8 mouse cellular contexts compared by ENCODE assay signal in the genomic region with DNA sequence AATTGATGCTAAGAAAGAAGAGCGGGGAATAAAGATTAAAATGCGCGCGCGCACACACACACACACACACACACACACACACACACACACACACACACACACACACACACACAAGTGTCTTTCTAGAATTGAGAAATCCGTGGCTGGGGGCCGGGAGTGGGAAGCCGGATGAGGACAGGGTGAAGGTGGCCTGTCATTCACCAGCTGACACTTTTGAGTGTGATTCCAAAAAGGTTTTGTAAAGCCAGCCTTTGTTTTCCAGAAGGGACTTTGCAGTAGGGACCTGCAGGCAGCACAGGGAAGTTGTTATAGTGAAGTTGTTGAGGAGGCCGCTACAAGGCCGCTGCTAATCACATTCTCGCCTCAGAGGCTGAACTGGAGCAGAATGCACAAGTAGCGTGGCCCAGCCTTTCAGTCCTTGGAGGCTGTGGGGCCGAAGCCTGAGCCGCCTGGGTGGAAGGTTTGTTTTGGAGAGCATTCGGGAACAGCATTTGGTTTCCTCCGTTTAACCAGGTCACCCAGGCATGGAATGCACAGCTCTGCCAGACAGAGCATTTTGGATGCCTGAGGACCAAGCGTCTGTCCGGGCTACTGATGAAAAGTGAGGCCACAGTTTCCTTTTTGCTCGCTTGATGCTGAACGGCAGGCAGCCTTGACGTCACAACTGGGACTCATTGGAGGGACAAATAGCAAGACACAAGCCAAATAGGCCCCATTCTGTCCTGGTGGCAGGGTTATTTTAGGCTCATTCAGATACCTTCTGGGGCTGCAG.
DNase-seq lines count a peak whose midpoint lies in the region; ATAC-seq and TF ChIP-seq lines count a peak whose summit lies in the region.

No protein-coding gene starts in this region.

- H3K27me3 ChIP-seq in lung, embryonic 16.5 days (ENCODE audit: control insufficient read depth, insufficient read depth, low read depth, low read length), result no peaks in the 10 kb centered on the region; the same call in 1 of the 2 replicates
- H3K27me3 ChIP-seq in lung, postnatal 0 days (replicated peaks; ENCODE audit: insufficient read depth, low read length), result no peaks in the 10 kb centered on the region
- H3K27me3 ChIP-seq in limb, embryonic 14.5 days (ENCODE audit: control insufficient read depth, insufficient read depth, low read length), result no peaks in the 10 kb centered on the region
- no peaks in the 10 kb centered on the region for H3K27me3 ChIP-seq in stomach, postnatal 0 days (ENCODE audit: control insufficient read depth, insufficient read depth, low read length)

- WGBS in lung, embryonic 16.5 days, result 65% methylated on average over 21 of the region's 21 CpGs
- 64% methylated on average over 21 of the region's 21 CpGs for WGBS in lung, postnatal 0 days
- WGBS in limb, embryonic 14.5 days, result 60% methylated on average over 21 of the region's 21 CpGs
- WGBS in stomach, postnatal 0 days, result 73% methylated on average over 21 of the region's 21 CpGs

- TF ChIP-seq POLR2A in limb, embryonic 14.5 days (IDR thresholded peaks at IDR 0.05; ENCODE audit: borderline replicate concordance, extremely low read depth, insufficient read depth, insufficient read length), result no peak

- no peak overlapping the region for H3K9ac ChIP-seq in lung, embryonic 16.5 days (ENCODE audit: low read length)
- no peak overlapping the region for H3K9ac ChIP-seq in lung, postnatal 0 days (replicated peaks; ENCODE audit: low read depth)
- no peak overlapping the region for H3K9ac ChIP-seq in limb, embryonic 14.5 days (ENCODE audit: low read depth, low read length, severe bottlenecking)
- no peak overlapping the region for H3K9ac ChIP-seq in stomach, postnatal 0 days (ENCODE audit: low read length)

- no peak for ATAC-seq in lung, embryonic 16.5 days (ENCODE audit: low read depth)
- no peak for ATAC-seq in lung, postnatal 0 days
- no peak for ATAC-seq in limb, embryonic 14.5 days (ENCODE audit: low FRiP score, low read depth)
- no peak for ATAC-seq in stomach, postnatal 0 days (ENCODE audit: low FRiP score, low TSS enrichment)

- no peak for TF ChIP-seq CTCF in lung, postnatal 0 days (IDR thresholded peaks at IDR 0.05)
- TF ChIP-seq CTCF in stomach, postnatal 0 days (IDR thresholded peaks at IDR 0.05; ENCODE audit: low read depth), result no peak

- H3K36me3 ChIP-seq in lung, embryonic 16.5 days (ENCODE audit: control insufficient read depth, insufficient read depth, low read length), result no peaks in the 10 kb centered on the region
- no peaks in the 10 kb centered on the region for H3K36me3 ChIP-seq in lung, postnatal 0 days (ENCODE audit: insufficient read depth, low read length)
- no peaks in the 10 kb centered on the region for H3K36me3 ChIP-seq in limb, embryonic 14.5 days (ENCODE audit: control insufficient read depth, insufficient read depth, low read length)
- no peaks in the 10 kb centered on the region for H3K36me3 ChIP-seq in stomach, postnatal 0 days (ENCODE audit: control insufficient read depth, insufficient read depth, low read length)

- no peaks in the 10 kb centered on the region for H3K9me3 ChIP-seq in lung, embryonic 16.5 days (ENCODE audit: control insufficient read depth, low read length)
- no peaks in the 10 kb centered on the region for H3K9me3 ChIP-seq in lung, postnatal 0 days (ENCODE audit: low read length)
- H3K9me3 ChIP-seq in limb, embryonic 14.5 days (ENCODE audit: control insufficient read depth, low read length), result no peaks in the 10 kb centered on the region
- H3K9me3 ChIP-seq in stomach, postnatal 0 days (ENCODE audit: control insufficient read depth, low read length), result no peaks in the 10 kb centered on the region

- peaks cover 6% of the 10 kb centered on the region; the same call in 1 of the 2 replicates for H3K4me1 ChIP-seq in lung, embryonic 16.5 days (replicated peaks; ENCODE audit: control insufficient read depth, insufficient read depth, low read length)
- H3K4me1 ChIP-seq in lung, postnatal 0 days (ENCODE audit: insufficient read depth, low read depth, low read length), result peaks cover 3% of the 10 kb centered on the region; the same call in 1 of the 2 replicates
- H3K4me1 ChIP-seq in limb, embryonic 14.5 days (ENCODE audit: control insufficient read depth, insufficient read depth, low read length), result peaks cover 10% of the 10 kb centered on the region
- H3K4me1 ChIP-seq in stomach, postnatal 0 days (replicated peaks; ENCODE audit: control insufficient read depth, insufficient read depth), result no peaks in the 10 kb centered on the region

- DNase-seq in lung, postnatal 0 days (ENCODE audit: low spot score), result no peak
- DNase-seq in cerebellum, postnatal 25 days, result peak; percentile 80 to 81
- peak; percentile 80 for DNase-seq in heart, adult 8-10 months (ENCODE audit: low spot score)
- DNase-seq in limb, embryonic 14.5 days (ENCODE audit: low spot score), result no peak
- DNase-seq in urinary bladder, adult 2 months (ENCODE audit: low spot score), result no peak
- DNase-seq in natural killer cell, adult 2 months (ENCODE audit: low spot score in 2 of 2), result no peak
- no peak for DNase-seq in stomach, postnatal 0 days (ENCODE audit: low spot score)

- H3K4me2 ChIP-seq in lung, embryonic 16.5 days (ENCODE audit: low read depth, low read length), result no peak overlapping the region
- H3K4me2 ChIP-seq in lung, postnatal 0 days (replicated peaks; ENCODE audit: low read depth, low read length), result no peak overlapping the region
- no peak overlapping the region for H3K4me2 ChIP-seq in limb, embryonic 14.5 days (replicated peaks; ENCODE audit: low read depth, low read length, severe bottlenecking)
- H3K4me2 ChIP-seq in stomach, postnatal 0 days (replicated peaks; ENCODE audit: low read depth), result no peak overlapping the region

- no peak for TF ChIP-seq EP300 in lung, postnatal 0 days (IDR thresholded peaks at IDR 0.05)
- TF ChIP-seq EP300 in stomach, postnatal 0 days (optimal IDR thresholded peaks at IDR 0.05), result no peak

- peak overlapping the region; percentile 14; the same call in 1 of the 2 replicates for H3K27ac ChIP-seq in lung, embryonic 16.5 days (ENCODE audit: low read length)
- H3K27ac ChIP-seq in lung, postnatal 0 days (ENCODE audit: low read length), result no peak overlapping the region
- H3K27ac ChIP-seq in limb, embryonic 14.5 days (replicated peaks; ENCODE audit: low read depth, low read length), result peak overlapping the region; percentile 52
- no peak overlapping the region for H3K27ac ChIP-seq in stomach, postnatal 0 days (replicated peaks)

- no peak overlapping the region for H3K4me3 ChIP-seq in lung, embryonic 16.5 days (ENCODE audit: low read length)
- H3K4me3 ChIP-seq in lung, postnatal 0 days (ENCODE audit: low read depth, low read length), result no peak overlapping the region
- H3K4me3 ChIP-seq in limb, embryonic 14.5 days (replicated peaks; ENCODE audit: low read length), result no peak overlapping the region
- no peak overlapping the region for H3K4me3 ChIP-seq in stomach, postnatal 0 days (ENCODE audit: low read depth, low read length)

Comparison
In these comparisons a context has a peak if more than half of its experiments do, and no peak if none do; other contexts are left out.
1. H3K27ac ChIP-seq: peak in lung, embryonic 16.5 days (single experiment) and limb, embryonic 14.5 days (single experiment); none in lung, postnatal 0 days (single experiment) and stomach, postnatal 0 days (single experiment).
2. DNase-seq: peak in cerebellum, postnatal 25 days (2 of 2) and heart, adult 8-10 months (single experiment); none in lung, postnatal 0 days (single experiment), limb, embryonic 14.5 days (single experiment), urinary bladder, adult 2 months (single experiment), natural killer cell, adult 2 months (0 of 2) and stomach, postnatal 0 days (single experiment).